Mouse (Mus musculus) MEL (cell line): ENCODE results near the gene Eif1. TPM values are rescaled to one million over a fixed set of nuclear protein-coding genes. Genes with fewer than 3 reads are reported as not detected.
A peak's percentile ranks its signal among the peaks of the same experiment; 100 is the strongest.

Experiments used
- DNase-seq: peaks from one replicate; pipeline ENCODE4 v3.0.0; 2011; ENCODE audit warnings: low read depth, low spot score
- H3K27ac ChIP-seq: 2 replicates; pipeline ENCODE4 v1.5.1; 2012; ENCODE audit warnings: low read depth, mild to moderate bottlenecking, control low read depth, low read length, moderate library complexity; ENCODE audit not compliant: control insufficient read depth
- H3K27me3 ChIP-seq, 2 experiments: fragments of 150-350 bp in 1 of 2; sonication (generic) in 1 of 2; 2 replicates each; pipeline ENCODE4 v1.6.1; 2012; ENCODE audit warnings: low read length in 2 of 2, mild to moderate bottlenecking in 2 of 2, improper control_type of control experiment in 1 of 2, moderate library complexity in 1 of 2; ENCODE audit not compliant: insufficient read depth in 2 of 2, control insufficient read depth in 1 of 2
- H3K36me3 ChIP-seq, 2 experiments: 2 replicates each; pipeline ENCODE4 v1.6.1; 2012 to 2014; ENCODE audit warnings: low read length in 2 of 2, improper control_type of control experiment in 1 of 2, inconsistent platforms in 1 of 2, mild to moderate bottlenecking in 1 of 2; ENCODE audit not compliant: insufficient read depth in 2 of 2, control insufficient read depth in 1 of 2
- H3K4me1 ChIP-seq, 2 experiments: fragments of 150-350 bp in 1 of 2; sonication (generic) in 1 of 2; 2 replicates each; pipeline ENCODE4 v1.6.1; 2012; ENCODE audit warnings: low read length in 2 of 2, improper control_type of control experiment in 1 of 2, mild to moderate bottlenecking in 1 of 2; ENCODE audit not compliant: insufficient read depth in 2 of 2, control insufficient read depth in 1 of 2
- H3K4me3 ChIP-seq, 2 experiments: fragments of 150-350 bp in 1 of 2; sonication (generic) in 1 of 2; 2 replicates each; pipeline ENCODE4 v1.5.1; 2012; ENCODE audit warnings: low read depth in 2 of 2, low read length in 2 of 2, mild to moderate bottlenecking in 2 of 2, moderate library complexity in 2 of 2, control low read depth in 1 of 2, improper control_type of control experiment in 1 of 2; ENCODE audit not compliant: control insufficient read depth in 1 of 2, insufficient read depth in 1 of 2
- H3K79me2 ChIP-seq: 2 replicates; pipeline ENCODE4 v1.6.1; 2012; ENCODE audit warnings: mild to moderate bottlenecking, low read length, moderate library complexity; ENCODE audit not compliant: control insufficient read depth, poor library complexity, insufficient read depth
- H3K9ac ChIP-seq: 2 replicates; pipeline ENCODE4 v1.6.1; 2012; ENCODE audit warnings: low read depth, mild to moderate bottlenecking, control low read depth, low read length, moderate library complexity; ENCODE audit not compliant: control insufficient read depth, poor library complexity, severe bottlenecking
- H3K9me3 ChIP-seq: fragments of 150-350 bp; sonication (generic); replicated peaks from 2 replicates; pipeline ENCODE4 v1.6.1; 2012; ENCODE audit warnings: mild to moderate bottlenecking, low read length, improper control_type of control experiment, moderate library complexity; ENCODE audit not compliant: insufficient read depth
- BHLHE40 ChIP-seq: IDR thresholded peaks from 2 replicates; pipeline ENCODE4 v1.6.1; 2012; ENCODE audit warnings: low read depth, mild to moderate bottlenecking, inconsistent platforms, low read length, improper control_type of control experiment, borderline replicate concordance
- CHD1 ChIP-seq: IDR thresholded peaks from 2 replicates; pipeline ENCODE4 v1.6.1; 2012; ENCODE audit warnings: low read depth, mild to moderate bottlenecking, inconsistent platforms, low read length, improper control_type of control experiment
- ELF1 ChIP-seq: IDR thresholded peaks from 2 replicates; pipeline ENCODE4 v1.6.1; 2014; ENCODE audit warnings: low read depth, mild to moderate bottlenecking, inconsistent platforms, low read length, improper control_type of control experiment, moderate library complexity
- EP300 ChIP-seq, 2 experiments: IDR thresholded peaks; 2 replicates each; pipeline ENCODE4 v1.6.1; 2011; ENCODE audit warnings: improper control_type of control experiment in 2 of 2, low read length in 2 of 2, low read depth in 1 of 2, mild to moderate bottlenecking in 1 of 2
- GATA1 ChIP-seq: IDR thresholded peaks from 2 replicates; pipeline ENCODE4 v1.6.1; 2011; ENCODE audit warnings: low read depth, low read length, improper control_type of control experiment
- HCFC1 ChIP-seq: IDR thresholded peaks from 2 replicates; pipeline ENCODE4 v1.6.1; 2012; ENCODE audit warnings: low read depth, mild to moderate bottlenecking, inconsistent platforms, low read length, improper control_type of control experiment, moderate library complexity
- MAFK ChIP-seq: IDR thresholded peaks from 2 replicates; pipeline ENCODE4 v1.6.1; 2011; ENCODE audit warnings: low read depth, mild to moderate bottlenecking, low read length, improper control_type of control experiment, borderline replicate concordance
- MAX ChIP-seq: IDR thresholded peaks from 2 replicates; pipeline ENCODE4 v1.6.1; 2011; ENCODE audit warnings: low read length, improper control_type of control experiment
- MAZ ChIP-seq: IDR thresholded peaks from 2 replicates; pipeline ENCODE4 v1.6.1; 2012; ENCODE audit warnings: low read depth, mild to moderate bottlenecking, inconsistent platforms, low read length, improper control_type of control experiment
- MXI1 ChIP-seq: IDR thresholded peaks from 2 replicates; pipeline ENCODE4 v1.6.1; 2011; ENCODE audit warnings: mild to moderate bottlenecking, low read depth, low read length, improper control_type of control experiment
- MYB ChIP-seq: IDR thresholded peaks from 2 replicates; pipeline ENCODE4 v1.6.1; 2011; ENCODE audit warnings: mild to moderate bottlenecking, low read depth, low read length, improper control_type of control experiment
- MYC ChIP-seq: IDR thresholded peaks from 2 replicates; pipeline ENCODE4 v1.6.1; 2011; ENCODE audit warnings: low read depth, mild to moderate bottlenecking, low read length, improper control_type of control experiment, moderate library complexity
- NELFE ChIP-seq: IDR thresholded peaks from 2 replicates; pipeline ENCODE4 v1.6.1; 2011; ENCODE audit warnings: low read depth, low read length, improper control_type of control experiment
- POLR2A ChIP-seq, 2 experiments: IDR thresholded peaks; 2 replicates each; pipeline ENCODE4 v1.6.1; 2011 to 2012; ENCODE audit warnings: low read length in 2 of 2, mild to moderate bottlenecking in 2 of 2, control low read depth in 1 of 2, improper control_type of control experiment in 1 of 2, low read depth in 1 of 2, moderate library complexity in 1 of 2; ENCODE audit not compliant: control insufficient read depth in 1 of 2, insufficient read depth in 1 of 2, poor library complexity in 1 of 2
- POLR2AphosphoS2 ChIP-seq: IDR thresholded peaks from 2 replicates; pipeline ENCODE4 v1.6.1; 2011; ENCODE audit warnings: low read length, improper control_type of control experiment
- RCOR1 ChIP-seq: IDR thresholded peaks from 2 replicates; pipeline ENCODE4 v1.6.1; 2012; ENCODE audit warnings: low read depth, mild to moderate bottlenecking, inconsistent platforms, low read length, improper control_type of control experiment
- SIN3A ChIP-seq: IDR thresholded peaks from 2 replicates; pipeline ENCODE4 v1.6.1; 2012; ENCODE audit warnings: low read length, improper control_type of control experiment, inconsistent platforms
- TBP ChIP-seq: IDR thresholded peaks from 2 replicates; pipeline ENCODE4 v1.8.0; 2011; ENCODE audit warnings: low read depth, low read length, improper control_type of control experiment
- UBTF ChIP-seq: IDR thresholded peaks from 2 replicates; pipeline ENCODE4 v1.6.1; 2012; ENCODE audit warnings: low read depth, mild to moderate bottlenecking, inconsistent platforms, low read length, improper control_type of control experiment, moderate library complexity, borderline replicate concordance; ENCODE audit not compliant: insufficient read depth
- ZKSCAN1 ChIP-seq: IDR thresholded peaks from 2 replicates; pipeline ENCODE4 v1.6.1; 2012; ENCODE audit warnings: low read depth, mild to moderate bottlenecking, inconsistent platforms, low read length, improper control_type of control experiment, moderate library complexity
- ZMIZ1 ChIP-seq: IDR thresholded peaks from 2 replicates; pipeline ENCODE4 v1.6.1; 2012; ENCODE audit warnings: low read depth, mild to moderate bottlenecking, inconsistent platforms, low read length, improper control_type of control experiment, moderate library complexity
- polyA plus RNA-seq, 2 experiments: library from polyadenylated mRNA; stranded (reverse) in 1 of 2; unstranded in 1 of 2; fragments of >175 nt in 1 of 2; fragments of >200 nt in 1 of 2; gene quantifications; 2 replicates each; pipeline versions ENCODE4 v1.2.1 to v1.2.4; 2012; ENCODE audit warnings: low replicate concordance in 2 of 2, low read depth in 1 of 2; ENCODE audit not compliant: insufficient read length in 2 of 2, insufficient read depth in 1 of 2, missing spikeins in 1 of 2
- total RNA-seq: library from RNA; depleted of rRNA; stranded (reverse); fragments of 300-350 nt; gene quantifications from 2 replicates; pipeline ENCODE4 v1.2.3, GENCODE M21; 2012

Gene Eif1
- total and polyA plus RNA-seq, 3 experiments = 289 to 926 (median 320) TPM

GRCm38 (mm10) chr11:100355151-100355951 is 35.7 kb downstream of the Eif1 start (continued):
- TF ChIP-seq MXI1 (no peak; the same call in 1 of the 2 replicates), UBTF (no peak), RCOR1 (no peak), EP300 (IDR thresholded peaks at IDR 0.05; ENCODE audit: low read depth in 1 of 2, low read length in 2 of 2) (0 out of 4 replicates have a peak, but pooled peaks of 1 of the 2 experiments have one; percentile 23), MAFK (no peak), ELF1 (peak; percentile 31; the same call in 1 of the 2 replicates), MAX (no peak; the same call in 1 of the 2 replicates)

- TF ChIP-seq HCFC1 = peak; percentile 61; the same call in 1 of the 2 replicates
- 0 out of 2 replicates have a peak, but pooled peaks have one; percentile 6 for TF ChIP-seq MYC
- TF ChIP-seq MYB = no peak
- TF ChIP-seq ZKSCAN1 = no peak
- no peak for TF ChIP-seq GATA1
- peak; percentile 47; the same call in 1 of the 2 replicates for TF ChIP-seq POLR2AphosphoS2
- TF ChIP-seq MAZ = peak; percentile 32; the same call in 1 of the 2 replicates
- TF ChIP-seq ZMIZ1 = peak; percentile 80
- peak; percentile 33 for TF ChIP-seq MXI1
- peak; percentile 100 for TF ChIP-seq CHD1
- peak; percentile 68; the same call in 1 of the 2 replicates for TF ChIP-seq SIN3A
- peak; percentile 59; the same call in 1 of the 2 replicates for TF ChIP-seq BHLHE40
- TF ChIP-seq POLR2A (IDR thresholded peaks at IDR 0.05; ENCODE audit: control insufficient read depth in 1 of 2, insufficient read depth in 1 of 2, low read depth in 1 of 2, low read length in 2 of 2, poor library complexity in 1 of 2) = peak; percentile 63 to 74
- peak; percentile 79 for TF ChIP-seq NELFE
- TF ChIP-seq TBP = peak; percentile 72
- Histone ChIP-seq H3K27ac (peak within 1 kb of the TSS; percentile 54), H3K9me3 (no peaks in the 10 kb centered on the region), H3K79me2 (no peaks in the 10 kb centered on the region; the same call in 1 of the 2 replicates), H3K27me3 (peaks cover 0 to 1% of the 10 kb centered on the region in 2 experiments; a peak in 2 of 4 replicates), H3K36me3 (no peaks in the 10 kb centered on the region), H3K9ac (peak within 1 kb of the TSS; percentile 69), H3K4me3 (peak within 1 kb of the TSS; percentile 80 to 93), H3K4me1 (peaks cover 0 to 12% of the 10 kb centered on the region in 2 experiments; a peak in 2 of 4 replicates)
- peak; percentile 91 for DNase-seq
Observed at GRCm38 (mm10) chr11:100355972-100356818, 36.5 kb downstream of the Eif1 start, which contains the start of gene Hap1. Gene Hap1 (minus strand): TSS chr11:100356128.
